8 mouse cellular contexts compared by ENCODE assay signal in genomic region chr11:77077331-77077730, GRCm38 (mm10). TPM values are rescaled to one million over a fixed set of nuclear protein-coding genes. Genes with fewer than 3 reads are reported as not detected.
DNase-seq lines count a peak whose midpoint lies in the region; ATAC-seq and TF ChIP-seq lines count a peak whose summit lies in the region.
"Not testable (repeated sequence)": the region's sequence is repeated elsewhere in the genome, so short reads cannot be mapped to it uniquely, and the experiment has no call there.

No protein-coding gene starts in this region.

- not testable (repeated sequence) for H3K27me3 ChIP-seq in C2C12 (ENCODE audit: control insufficient read depth, insufficient read depth, insufficient read length); embryonic facial prominence, embryonic 10.5 days (replicated peaks; ENCODE audit: low read depth, poor library complexity, severe bottlenecking); kidney, adult 2 months (replicated peaks; ENCODE audit: control insufficient read depth, insufficient read depth, low read length); liver, adult 2 months (ENCODE audit: control insufficient read depth, insufficient read depth, low read length)
- peaks cover 13% of the 10 kb centered on the region for H3K27me3 ChIP-seq in forebrain, embryonic 15.5 days
- H3K27me3 ChIP-seq in heart, postnatal 0 days (ENCODE audit: control insufficient read depth, insufficient read depth, low read length) = 0 out of 2 replicates have a peak, but pooled peaks cover 14% of the 10 kb centered on the region
- H3K27me3 ChIP-seq in neural tube, embryonic 13.5 days = peaks cover 17% of the 10 kb centered on the region; the same call in 1 of the 2 replicates

- peak overlapping the region; percentile 64 for H3K9ac ChIP-seq in forebrain, embryonic 15.5 days (replicated peaks)
- H3K9ac ChIP-seq in heart, postnatal 0 days (replicated peaks; ENCODE audit: low read depth, low read length) = peak overlapping the region; percentile 70
- peak overlapping the region; percentile 58; the same call in 1 of the 2 replicates for H3K9ac ChIP-seq in liver, adult 2 months (ENCODE audit: low read depth, low read length)
- peak overlapping the region; percentile 79 for H3K9ac ChIP-seq in neural tube, embryonic 13.5 days

- H3K9me3 ChIP-seq in embryonic facial prominence, embryonic 10.5 days; forebrain, embryonic 15.5 days; heart, postnatal 0 days (replicated peaks; ENCODE audit: control insufficient read depth, low read length); neural tube, embryonic 13.5 days: not testable (repeated sequence)

- H3K79me2 ChIP-seq in C2C12 (ENCODE audit: control insufficient read depth, insufficient read depth) = peaks cover 59% of the 10 kb centered on the region
- H3K79me2 ChIP-seq in liver, adult 2 months (ENCODE audit: control insufficient read depth, insufficient read depth, low read length) = peaks cover 21% of the 10 kb centered on the region; the same call in 1 of the 2 replicates
- peaks cover 58% of the 10 kb centered on the region for H3K79me2 ChIP-seq in macrophage (ENCODE audit: inconsistent target)

- not testable (repeated sequence) for ATAC-seq in forebrain, embryonic 15.5 days (replicated peaks); heart, postnatal 0 days (ENCODE audit: insufficient read depth, low read depth); neural tube, embryonic 13.5 days (ENCODE audit: low read depth)

- not testable (repeated sequence) for H3K4me1 ChIP-seq in embryonic facial prominence, embryonic 10.5 days; heart, postnatal 0 days (ENCODE audit: control insufficient read depth, insufficient read depth); kidney, adult 2 months (ENCODE audit: control insufficient read depth, insufficient read depth, low read length); liver, adult 2 months (ENCODE audit: control insufficient read depth, insufficient read depth, low read length)
- peaks cover 13% of the 10 kb centered on the region for H3K4me1 ChIP-seq in forebrain, embryonic 15.5 days
- H3K4me1 ChIP-seq in neural tube, embryonic 13.5 days (replicated peaks) = peaks cover 14% of the 10 kb centered on the region

- not testable (repeated sequence) for TF ChIP-seq POLR2A in kidney, adult 2 months (IDR thresholded peaks at IDR 0.05; ENCODE audit: low read depth, low read length); liver, adult 2 months (IDR thresholded peaks at IDR 0.05; ENCODE audit: extremely low read depth, insufficient read depth, low read length)

- peak overlapping the region; percentile 94 for H3K4me2 ChIP-seq in forebrain, embryonic 15.5 days (replicated peaks)
- H3K4me2 ChIP-seq in heart, postnatal 0 days (ENCODE audit: low read depth, low read length) = peak overlapping the region; percentile 84
- H3K4me2 ChIP-seq in neural tube, embryonic 13.5 days = peak overlapping the region; percentile 96

- H3K36me3 ChIP-seq in C2C12 (ENCODE audit: control insufficient read depth, insufficient read depth) (peaks cover 28% of the 10 kb centered on the region), macrophage (ENCODE audit: inconsistent target) (peaks cover 24% of the 10 kb centered on the region; the same call in 1 of the 2 replicates)
- peaks cover 40% of the 10 kb centered on the region for H3K36me3 ChIP-seq in embryonic facial prominence, embryonic 10.5 days (replicated peaks)
- peaks cover 21% of the 10 kb centered on the region for H3K36me3 ChIP-seq in forebrain, embryonic 15.5 days
- H3K36me3 ChIP-seq in heart, postnatal 0 days (replicated peaks; ENCODE audit: control insufficient read depth, insufficient read depth, low read length) = peaks cover 27% of the 10 kb centered on the region
- H3K36me3 ChIP-seq in kidney, adult 2 months (ENCODE audit: control insufficient read depth, insufficient read depth, low read length) = not testable (repeated sequence)
- peaks cover 13% of the 10 kb centered on the region for H3K36me3 ChIP-seq in liver, adult 2 months (ENCODE audit: control insufficient read depth, insufficient read depth, low read length)
- peaks cover 27% of the 10 kb centered on the region for H3K36me3 ChIP-seq in neural tube, embryonic 13.5 days

- H3K27ac ChIP-seq in embryonic facial prominence, embryonic 10.5 days (replicated peaks) = peak overlapping the region; percentile 94
- H3K27ac ChIP-seq in forebrain, embryonic 15.5 days (replicated peaks) = peak overlapping the region; percentile 88; the same call in 1 of the 2 replicates
- peak overlapping the region; percentile 81; the same call in 1 of the 2 replicates for H3K27ac ChIP-seq in heart, postnatal 0 days (ENCODE audit: low read depth)
- H3K27ac ChIP-seq in kidney, adult 2 months (ENCODE audit: insufficient read depth, low read depth, low read length); liver, adult 2 months (replicated peaks; ENCODE audit: insufficient read depth, low read depth, low read length); neural tube, embryonic 13.5 days (replicated peaks): not testable (repeated sequence)
- 0 out of 2 replicates have a peak overlapping the region, but pooled peaks have one; percentile 66 for H3K27ac ChIP-seq in macrophage

- 61% methylated on average over 4 of the region's 4 CpGs for WGBS in embryonic facial prominence, embryonic 10.5 days
- 59% methylated on average over 4 of the region's 4 CpGs for WGBS in forebrain, embryonic 15.5 days
- 60% methylated on average over 4 of the region's 4 CpGs for WGBS in heart, postnatal 0 days
- WGBS in kidney, adult 2 months = 44% methylated on average over 4 of the region's 4 CpGs
- WGBS in liver, adult 2 months = 63% methylated on average over 4 of the region's 4 CpGs
- 55% methylated on average over 3 of the region's 4 CpGs for WGBS in macrophage (ENCODE audit: missing documents)
- 62% methylated on average over 4 of the region's 4 CpGs for WGBS in neural tube, embryonic 13.5 days

- H3K4me3 ChIP-seq in C2C12 (ENCODE audit: insufficient read depth, poor library complexity, severe bottlenecking) (peak overlapping the region; percentile 98), macrophage (ENCODE audit: inconsistent target) (peak overlapping the region; percentile 96)
- peak overlapping the region; percentile 96 for H3K4me3 ChIP-seq in embryonic facial prominence, embryonic 10.5 days
- peak overlapping the region; percentile 87 for H3K4me3 ChIP-seq in forebrain, embryonic 15.5 days
- peak overlapping the region; percentile 95 for H3K4me3 ChIP-seq in heart, postnatal 0 days (ENCODE audit: low read depth, low read length)
- H3K4me3 ChIP-seq in kidney, adult 2 months (ENCODE audit: insufficient read depth, low read depth, low read length) = peak overlapping the region; percentile 84
- H3K4me3 ChIP-seq in liver, adult 2 months (ENCODE audit: insufficient read depth, low read depth, low read length) = peak overlapping the region; percentile 77
- H3K4me3 ChIP-seq in neural tube, embryonic 13.5 days = peak overlapping the region; percentile 84

- H3K79me3 ChIP-seq in C2C12 (ENCODE audit: low read depth) = peaks cover 26% of the 10 kb centered on the region

- TF ChIP-seq CTCF in C2C12 (IDR thresholded peaks at IDR 0.05; ENCODE audit: control insufficient read depth, insufficient read depth, insufficient read length); heart, postnatal 0 days (IDR thresholded peaks at IDR 0.05; ENCODE audit: low read depth); kidney, adult 2 months (conservative IDR thresholded peaks at IDR 0.05; ENCODE audit: insufficient read depth, insufficient read length, low read depth, low read length); liver, adult 2 months (IDR thresholded peaks at IDR 0.05; ENCODE audit: low read depth, low read length): not testable (repeated sequence)

- TF ChIP-seq EP300 in heart, postnatal 0 days (IDR thresholded peaks at IDR 0.05; ENCODE audit: low read depth) = not testable (repeated sequence)

- not testable (repeated sequence) for DNase-seq in embryonic facial prominence, embryonic 10.5 days (ENCODE audit: low spot score); heart, postnatal 0 days (ENCODE audit: low spot score); kidney, adult 2 months; liver, adult 2 months (ENCODE audit: extremely low read depth, low read depth, low spot score)

- H3ac ChIP-seq in C2C12 (ENCODE audit: control insufficient read depth, insufficient read length, low read depth) = peak overlapping the region; percentile 79

RNA-seq across cellular contexts. Expression of gene Nsrp1, which starts 0.9 kb away (rescaled TPM):
- polyA plus RNA-seq in C2C12 (2012; fragmentation: generic; extraction: Trizol) (2.7 TPM), macrophage (2018) (18.8 to 51.2 TPM (median 21.1 TPM) in 3 replicates)
- 59.7 and 70.8 TPM in 2 replicates for polyA plus RNA-seq in embryonic facial prominence, embryonic 10.5 days (2016; fragmentation: Nextera tagmentation; extraction: Ambion mirVana)
- polyA plus RNA-seq in forebrain, embryonic 15.5 days (2015; fragmentation: Nextera tagmentation; extraction: Ambion mirVana) = 65.0 and 70.8 TPM in 2 replicates
- total RNA-seq in heart, postnatal 0 days (2014; rRNA removed; ENCODE audit: low replicate concordance) = 0.57 and 3.7 TPM in 2 replicates
- polyA plus RNA-seq in heart, postnatal 0 days (2015; fragmentation: Nextera tagmentation; extraction: Ambion mirVana) = 45.1 and 50.2 TPM in 2 replicates
- 1.3 and 1.8 TPM in 2 replicates for polyA plus RNA-seq in kidney, adult 2 months (2012; rRNA removed)
- total RNA-seq in liver, adult 2 months (2014; rRNA removed) = 2.2 and 3.7 TPM in 2 replicates
- 0.65 and 0.75 TPM in 2 replicates for polyA plus RNA-seq in liver, adult 2 months (2012; rRNA removed)
- 10 to 100 TPM; 16.0 to 68.3 (median 43.3) TPM for total RNA-seq in macrophage (2018; cell fraction: chromatin; rRNA removed)
- 10 to 100 TPM; 12.3 to 25.2 (median 19.1) TPM for total RNA-seq in macrophage (2018; cell fraction: cytosol; rRNA removed)
- total RNA-seq in macrophage (2018; cell fraction: nucleus; rRNA removed) = 10 to 100 TPM; 10.4 to 40.8 (median 23.3) TPM
- polyA plus RNA-seq in neural tube, embryonic 13.5 days (2015; fragmentation: Nextera tagmentation; extraction: Ambion mirVana) = 59.2 and 64.6 TPM in 2 replicates
